Mouse (Mus musculus): Measurements from ENCODE around the gene Zfp961. TPM values are rescaled to one million over a fixed set of nuclear protein-coding genes. Genes with fewer than 3 reads are reported as not detected.
"Not testable (repeated sequence)": the region's sequence is repeated elsewhere in the genome, so short reads cannot be mapped to it uniquely, and the experiment has no call there.

Gene Zfp961
- 14.4 and 16.9 TPM in 2 replicates for polyA plus RNA-seq (2015; fragmentation: Nextera tagmentation; extraction: Ambion mirVana)

- peak; percentile 99 for ATAC-seq (ENCODE audit: insufficient number of reproducible peaks, low FRiP score, low TSS enrichment, low read depth)
- Histone ChIP-seq H3K36me3 (peaks cover 12% of the 10 kb centered on the region), H3K9me3 (peaks cover 5% of the 10 kb centered on the region; the same call in 1 of the 2 replicates), H3K9ac (peak within 1 kb of the TSS; percentile 54), H3K27me3 (no peaks in the 10 kb centered on the region), H3K4me3 (peak within 1 kb of the TSS; percentile 75), H3K4me1 (peaks cover 10% of the 10 kb centered on the region), H3K27ac (peak within 1 kb of the TSS; percentile 92), H3K4me2 (peak within 1 kb of the TSS; percentile 59)
- WGBS = 4% methylated on average over 34 of the region's 34 CpGs
These were observed at the start of gene Zfp961 for GRCm38 (mm10) chr8:71950482-71951221. TSS of gene Zfp961 (plus strand) at chr8:71951038.

- H3K4me1 ChIP-seq; H3K27ac ChIP-seq; H3K9ac ChIP-seq; H3K4me3 ChIP-seq; ATAC-seq (ENCODE audit: insufficient number of reproducible peaks, low FRiP score, low TSS enrichment, low read depth); H3K9me3 ChIP-seq; H3K36me3 ChIP-seq; H3K4me2 ChIP-seq; H3K27me3 ChIP-seq: not testable (repeated sequence)
- whole genome bisulfite sequencing = 58% methylated on average over 1 of the region's 1 CpGs
These were observed 47.8 kb upstream of the Zfp961 start for GRCm38 (mm10) chr8:71903084-71903483.

- WGBS = 92% methylated on average over 1 of the region's 1 CpGs
- no peaks in the 10 kb centered on the region for H3K36me3 ChIP-seq
- no peak overlapping the region for H3K9ac ChIP-seq
- H3K4me2 ChIP-seq = no peak overlapping the region
- H3K4me1 ChIP-seq = 0 out of 2 replicates have a peak, but pooled peaks cover 3% of the 10 kb centered on the region
- H3K27me3 ChIP-seq = no peaks in the 10 kb centered on the region
- H3K27ac ChIP-seq = no peak overlapping the region
- no peak overlapping the region for H3K4me3 ChIP-seq
- no peaks in the 10 kb centered on the region for H3K9me3 ChIP-seq
- no peak for ATAC-seq (ENCODE audit: insufficient number of reproducible peaks, low FRiP score, low TSS enrichment, low read depth)
These were observed 44.0 kb upstream of the Zfp961 start for GRCm38 (mm10) chr8:71906809-71907208.

- Histone ChIP-seq H3K9me3 (no peaks in the 10 kb centered on the region), H3K9ac (no peak overlapping the region), H3K36me3 (no peaks in the 10 kb centered on the region), H3K27me3 (no peaks in the 10 kb centered on the region), H3K4me2 (peak overlapping the region; percentile 55), H3K4me1 (0 out of 2 replicates have a peak, but pooled peaks cover 3% of the 10 kb centered on the region), H3K4me3 (peak overlapping the region; percentile 70; the same call in 1 of the 2 replicates), H3K27ac (peak overlapping the region; percentile 98)
- ATAC-seq (ENCODE audit: insufficient number of reproducible peaks, low FRiP score, low TSS enrichment, low read depth) = no peak
- 92% methylated on average over 5 of the region's 5 CpGs for WGBS
These were observed 43.0 kb upstream of the Zfp961 start for GRCm38 (mm10) chr8:71907798-71908257.

GRCm38 (mm10) chr8:71908309-71909261 is 42.3 kb upstream of the Zfp961 start, which contains the start of the genes Zfp882 and Zfp617:
TSS of gene Zfp882 (plus strand) at chr8:71908608.
TSS of gene Zfp617 (plus strand) at chr8:71908635.
- Histone ChIP-seq H3K27ac (peak within 1 kb of the TSS; percentile 98), H3K4me2 (peak within 1 kb of the TSS; percentile 55), H3K9ac (peak within 1 kb of the TSS; percentile 83), H3K27me3 (no peaks in the 10 kb centered on the region), H3K36me3 (peaks cover 3% of the 10 kb centered on the region), H3K4me3 (peak within 1 kb of the TSS; percentile 70), H3K4me1 (0 out of 2 replicates have a peak, but pooled peaks cover 3% of the 10 kb centered on the region), H3K9me3 (no peaks in the 10 kb centered on the region)
- peak; percentile 91 for ATAC-seq (ENCODE audit: insufficient number of reproducible peaks, low FRiP score, low TSS enrichment, low read depth)
- 6% methylated on average over 47 of the region's 47 CpGs for WGBS

GRCm38 (mm10) chr8:71912286-71912685 is 38.6 kb upstream of the Zfp961 start:
- H3K9ac ChIP-seq = no peak overlapping the region
- no peak for ATAC-seq (ENCODE audit: insufficient number of reproducible peaks, low FRiP score, low TSS enrichment, low read depth)
- H3K4me2 ChIP-seq = no peak overlapping the region
- no peak overlapping the region for H3K4me3 ChIP-seq
- peaks cover 32% of the 10 kb centered on the region for H3K36me3 ChIP-seq
- 82% methylated on average over 2 of the region's 2 CpGs for WGBS
- no peaks in the 10 kb centered on the region for H3K9me3 ChIP-seq
- no peaks in the 10 kb centered on the region for H3K27me3 ChIP-seq
- H3K4me1 ChIP-seq = 0 out of 2 replicates have a peak, but pooled peaks cover 3% of the 10 kb centered on the region
- no peak overlapping the region for H3K27ac ChIP-seq

GRCm38 (mm10) chr8:71922567-71923401 is 28.1 kb upstream of the Zfp961 start:
- H3K27me3 ChIP-seq = no peaks in the 10 kb centered on the region
- peak overlapping the region; percentile 72 for H3K4me3 ChIP-seq
- peaks cover 2% of the 10 kb centered on the region; the same call in 1 of the 2 replicates for H3K4me1 ChIP-seq
- peak; percentile 99 for ATAC-seq (ENCODE audit: insufficient number of reproducible peaks, low FRiP score, low TSS enrichment, low read depth)
- H3K9ac ChIP-seq = peak overlapping the region; percentile 81
- no peaks in the 10 kb centered on the region for H3K9me3 ChIP-seq
- H3K36me3 ChIP-seq = peaks cover 4% of the 10 kb centered on the region; the same call in 1 of the 2 replicates
- peak overlapping the region; percentile 52 for H3K4me2 ChIP-seq
- H3K27ac ChIP-seq = peak overlapping the region; percentile 99
- WGBS = under 1% methylated on average over 54 of the region's 57 CpGs

- peaks cover 4% of the 10 kb centered on the region; the same call in 1 of the 2 replicates for H3K9me3 ChIP-seq
- 97% methylated on average over 5 of the region's 5 CpGs for WGBS
- ATAC-seq (ENCODE audit: insufficient number of reproducible peaks, low FRiP score, low TSS enrichment, low read depth) = no peak
- H3K4me2 ChIP-seq = no peak overlapping the region
- H3K27me3 ChIP-seq = no peaks in the 10 kb centered on the region
- H3K27ac ChIP-seq = no peak overlapping the region
- H3K9ac ChIP-seq = no peak overlapping the region
- peaks cover 2% of the 10 kb centered on the region; the same call in 1 of the 2 replicates for H3K4me1 ChIP-seq
- peaks cover 23% of the 10 kb centered on the region for H3K36me3 ChIP-seq
- H3K4me3 ChIP-seq = no peak overlapping the region
These were observed 25.0 kb upstream of the Zfp961 start for GRCm38 (mm10) chr8:71925791-71926190.

GRCm38 (mm10) chr8:71926551-71926950 is 24.3 kb upstream of the Zfp961 start:
- H3K4me3 ChIP-seq = no peak overlapping the region
- H3K27me3 ChIP-seq = no peaks in the 10 kb centered on the region
- no peak for ATAC-seq (ENCODE audit: insufficient number of reproducible peaks, low FRiP score, low TSS enrichment, low read depth)
- H3K9ac ChIP-seq = no peak overlapping the region
- 95% methylated on average over 3 of the region's 3 CpGs for WGBS
- peaks cover 4% of the 10 kb centered on the region; the same call in 1 of the 2 replicates for H3K9me3 ChIP-seq
- H3K4me1 ChIP-seq = peaks cover 2% of the 10 kb centered on the region; the same call in 1 of the 2 replicates
- H3K4me2 ChIP-seq = no peak overlapping the region
- H3K36me3 ChIP-seq = peaks cover 31% of the 10 kb centered on the region
- no peak overlapping the region for H3K27ac ChIP-seq

GRCm38 (mm10) chr8:71927779-71928178 is 23.1 kb upstream of the Zfp961 start:
- ATAC-seq (ENCODE audit: insufficient number of reproducible peaks, low FRiP score, low TSS enrichment, low read depth) = no peak
- Histone ChIP-seq H3K9ac (no peak overlapping the region), H3K9me3 (peaks cover 4% of the 10 kb centered on the region; the same call in 1 of the 2 replicates), H3K4me2 (no peak overlapping the region), H3K36me3 (peaks cover 34% of the 10 kb centered on the region), H3K27ac (no peak overlapping the region), H3K27me3 (no peaks in the 10 kb centered on the region), H3K4me1 (peaks cover 2% of the 10 kb centered on the region; the same call in 1 of the 2 replicates), H3K4me3 (no peak overlapping the region)

- H3K4me1 ChIP-seq; H3K36me3 ChIP-seq; ATAC-seq (ENCODE audit: insufficient number of reproducible peaks, low FRiP score, low TSS enrichment, low read depth); H3K9me3 ChIP-seq; H3K4me2 ChIP-seq; H3K27ac ChIP-seq; H3K9ac ChIP-seq; H3K27me3 ChIP-seq; H3K4me3 ChIP-seq: not testable (repeated sequence)
- WGBS = 88% methylated on average over 2 of the region's 2 CpGs
These were observed 12.8 kb upstream of the Zfp961 start for GRCm38 (mm10) chr8:71938037-71938436.
